Mouse (Mus musculus): ENCODE measurements at regions not wholly inside any gene's neighbourhood (a gene's known extent, or its start where the extent isn't known, plus 50 kb on each side); places are given as distances from the start of the nearest gene placed in this dataset.
A peak's percentile ranks its signal among the peaks of the same experiment; 100 is the strongest.

DNA sequence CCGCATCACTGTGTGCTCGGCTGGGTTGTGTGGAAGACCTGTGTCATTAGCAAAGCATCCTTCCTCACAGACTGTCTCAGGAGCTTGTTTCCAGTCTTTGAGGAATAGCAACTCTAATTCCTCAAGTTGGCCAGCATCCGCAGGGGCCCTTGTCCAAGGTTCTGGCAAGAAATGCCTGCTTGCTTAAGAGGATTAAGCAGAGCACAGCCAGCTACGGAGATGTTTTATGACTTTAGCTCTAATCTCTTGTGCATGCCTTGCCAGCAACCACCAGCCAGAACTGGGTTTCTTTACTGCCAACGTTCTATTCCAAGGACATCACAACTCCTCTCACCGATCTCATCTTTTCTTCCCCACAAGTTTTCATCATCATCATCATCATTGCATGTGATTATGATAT is 599.0 kb upstream of the Gm19410 start:
- Histone ChIP-seq H3K9me3 (ENCODE audit: low read length) (no peaks in the 10 kb centered on the region), H3K27ac (ENCODE audit: low read length) (no peak overlapping the region), H3K4me2 (replicated peaks; ENCODE audit: low read depth, low read length) (no peak overlapping the region), H3K36me3 (ENCODE audit: insufficient read depth, low read length) (no peaks in the 10 kb centered on the region), H3K4me3 (ENCODE audit: low read depth, low read length) (no peak overlapping the region), H3K4me1 (ENCODE audit: insufficient read depth, low read depth, low read length) (no peaks in the 10 kb centered on the region), H3K27me3 (replicated peaks; ENCODE audit: insufficient read depth, low read length) (no peaks in the 10 kb centered on the region), H3K9ac (replicated peaks; ENCODE audit: low read depth) (no peak overlapping the region)
- no peak for DNase-seq (ENCODE audit: low spot score)
- 86% methylated on average over 6 of the region's 6 CpGs for WGBS
- TF ChIP-seq EP300 (IDR thresholded peaks at IDR 0.05), result no peak
- no peak for TF ChIP-seq CTCF (IDR thresholded peaks at IDR 0.05)
- ATAC-seq, result no peak

DNA sequence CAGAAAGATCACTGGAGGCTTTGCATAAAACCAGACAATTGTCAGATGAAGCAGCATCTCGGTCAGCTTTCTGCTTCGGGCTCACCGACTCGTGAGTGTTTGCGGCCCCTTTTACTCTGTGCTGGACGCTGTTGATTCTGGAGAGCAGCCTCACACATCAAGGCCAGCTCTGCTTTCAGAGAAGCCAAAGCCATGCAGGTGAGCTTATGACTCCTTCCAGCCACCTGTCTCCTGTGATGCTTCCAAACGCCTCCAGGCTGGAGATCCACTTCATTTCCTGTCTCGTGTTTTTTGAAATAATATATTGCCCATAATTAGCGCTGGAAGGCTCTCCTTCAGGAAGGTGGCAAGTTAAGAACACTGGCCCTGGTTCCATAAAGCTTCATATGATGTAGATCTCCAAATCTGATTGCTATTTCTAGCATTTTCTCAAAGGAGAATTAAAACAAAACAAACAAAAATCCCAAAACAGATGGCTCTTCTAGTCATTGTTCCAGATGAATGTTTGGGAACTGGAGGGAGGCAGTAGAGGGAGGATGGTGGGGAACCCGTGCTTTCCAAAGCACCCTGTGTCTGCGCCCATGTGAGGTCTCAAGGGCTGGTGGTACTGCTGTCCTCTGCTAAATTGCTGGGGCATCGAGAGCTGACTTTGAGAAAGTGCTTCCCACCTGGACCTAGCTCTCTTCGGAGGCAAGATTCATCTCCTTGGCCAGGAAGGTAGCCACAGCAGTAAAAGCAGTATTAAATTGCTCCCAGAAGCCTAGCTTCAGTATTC is 593.9 kb upstream of the Gm19410 start:
- H3K9ac ChIP-seq (replicated peaks; ENCODE audit: low read depth), result no peak overlapping the region
- DNase-seq (ENCODE audit: low spot score) (no peak), ATAC-seq (no peak)
- no peaks in the 10 kb centered on the region for H3K4me1 ChIP-seq (ENCODE audit: insufficient read depth, low read depth, low read length)
- no peaks in the 10 kb centered on the region for H3K27me3 ChIP-seq (replicated peaks; ENCODE audit: insufficient read depth, low read length)
- TF ChIP-seq EP300 (IDR thresholded peaks at IDR 0.05), result no peak
- no peak overlapping the region for H3K4me2 ChIP-seq (replicated peaks; ENCODE audit: low read depth, low read length)
- H3K4me3 ChIP-seq (ENCODE audit: low read depth, low read length), result no peak overlapping the region
- H3K36me3 ChIP-seq (ENCODE audit: insufficient read depth, low read length), result no peaks in the 10 kb centered on the region
- H3K27ac ChIP-seq (ENCODE audit: low read length), result no peak overlapping the region
- H3K9me3 ChIP-seq (ENCODE audit: low read length), result no peaks in the 10 kb centered on the region
- 82% methylated on average over 13 of the region's 13 CpGs for WGBS

DNA sequence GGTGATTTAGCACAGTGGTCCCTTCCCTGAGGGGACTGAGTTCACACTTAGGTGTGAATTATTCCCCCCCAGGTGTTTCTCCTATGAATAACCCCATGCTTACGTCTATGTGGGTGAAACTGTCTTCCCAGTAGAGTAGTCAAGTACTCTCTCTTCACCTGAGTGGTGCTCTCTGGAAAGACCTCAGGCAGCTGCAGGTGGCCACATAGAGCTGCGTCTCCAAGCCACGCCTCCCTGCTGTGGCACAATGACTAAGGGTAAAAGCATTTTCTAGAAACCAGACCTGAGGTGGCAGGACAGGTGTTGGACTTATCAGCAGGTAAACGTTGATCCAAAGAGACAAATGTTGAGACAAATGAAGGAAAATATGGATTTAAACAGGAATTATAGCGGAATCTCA is 588.3 kb upstream of the Gm19410 start:
- H3K4me3 ChIP-seq (ENCODE audit: low read depth, low read length), result no peak overlapping the region
- TF ChIP-seq CTCF (IDR thresholded peaks at IDR 0.05), result no peak
- TF ChIP-seq EP300 (IDR thresholded peaks at IDR 0.05), result peak; percentile 44
- no peak overlapping the region for H3K4me2 ChIP-seq (replicated peaks; ENCODE audit: low read depth, low read length)
- 63% methylated on average over 5 of the region's 5 CpGs for WGBS
- H3K36me3 ChIP-seq (ENCODE audit: insufficient read depth, low read length), result no peaks in the 10 kb centered on the region
- ATAC-seq (peak; percentile 95), DNase-seq (ENCODE audit: low spot score) (peak; percentile 82)
- H3K27ac ChIP-seq (ENCODE audit: low read length), result no peak overlapping the region
- no peak overlapping the region for H3K9ac ChIP-seq (replicated peaks; ENCODE audit: low read depth)
- H3K27me3 ChIP-seq (replicated peaks; ENCODE audit: insufficient read depth, low read length), result no peaks in the 10 kb centered on the region
- no peaks in the 10 kb centered on the region for H3K9me3 ChIP-seq (ENCODE audit: low read length)
- no peaks in the 10 kb centered on the region for H3K4me1 ChIP-seq (ENCODE audit: insufficient read depth, low read depth, low read length)

DNA sequence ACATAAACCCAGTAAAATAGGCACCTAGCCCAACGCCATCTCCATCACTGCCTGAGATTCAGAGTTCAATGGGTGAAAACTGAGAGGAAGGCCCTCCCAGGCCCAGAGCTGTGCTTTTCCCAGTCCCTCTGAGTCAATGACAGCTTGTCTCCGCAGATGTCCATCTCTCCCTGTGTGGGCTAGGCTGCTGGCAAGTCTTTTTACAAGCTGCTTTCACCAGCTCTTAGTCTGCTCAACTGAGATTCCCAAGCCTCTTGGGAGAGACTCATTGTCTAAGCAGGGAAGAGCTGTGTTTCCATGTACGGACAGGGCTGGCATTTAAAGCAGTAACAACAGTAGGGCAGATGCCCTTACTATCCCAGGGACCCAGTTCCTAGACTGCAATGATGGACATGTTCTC is 585.5 kb upstream of the Gm19410 start:
- ATAC-seq (no peak), DNase-seq (ENCODE audit: low spot score) (no peak)
- Histone ChIP-seq H3K36me3 (ENCODE audit: insufficient read depth, low read length) (no peaks in the 10 kb centered on the region), H3K4me3 (ENCODE audit: low read depth, low read length) (no peak overlapping the region), H3K27me3 (replicated peaks; ENCODE audit: insufficient read depth, low read length) (no peaks in the 10 kb centered on the region), H3K9ac (replicated peaks; ENCODE audit: low read depth) (no peak overlapping the region), H3K4me1 (ENCODE audit: insufficient read depth, low read depth, low read length) (no peaks in the 10 kb centered on the region), H3K27ac (ENCODE audit: low read length) (no peak overlapping the region), H3K9me3 (ENCODE audit: low read length) (no peaks in the 10 kb centered on the region), H3K4me2 (replicated peaks; ENCODE audit: low read depth, low read length) (no peak overlapping the region)
- TF ChIP-seq CTCF (IDR thresholded peaks at IDR 0.05) (no peak), EP300 (IDR thresholded peaks at IDR 0.05) (no peak)
- WGBS, result 71% methylated on average over 3 of the region's 3 CpGs

DNA sequence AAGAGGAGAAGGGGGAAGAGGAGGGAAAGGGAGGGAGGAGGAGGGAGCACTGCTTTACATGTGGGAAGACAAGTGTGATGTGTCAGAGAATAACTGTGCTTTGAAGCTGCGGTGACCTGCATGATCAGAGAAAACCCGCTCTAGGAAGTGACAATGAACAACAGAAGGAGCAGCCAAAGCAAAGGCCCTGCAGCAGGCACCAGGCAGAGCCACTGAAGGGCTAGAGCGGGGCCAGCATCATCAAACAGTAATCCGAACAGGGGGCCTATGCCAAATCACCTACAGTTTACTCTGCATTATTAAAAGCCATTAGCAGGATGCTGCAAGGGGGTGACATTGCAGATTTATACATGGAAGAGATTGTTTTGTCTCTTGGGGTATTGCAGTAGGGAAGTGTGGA is 583.4 kb upstream of the Gm19410 start:
- Histone ChIP-seq H3K9ac (replicated peaks; ENCODE audit: low read depth) (no peak overlapping the region), H3K36me3 (ENCODE audit: insufficient read depth, low read length) (no peaks in the 10 kb centered on the region), H3K27me3 (replicated peaks; ENCODE audit: insufficient read depth, low read length) (no peaks in the 10 kb centered on the region), H3K4me1 (ENCODE audit: insufficient read depth, low read depth, low read length) (no peaks in the 10 kb centered on the region), H3K9me3 (ENCODE audit: low read length) (no peaks in the 10 kb centered on the region), H3K27ac (ENCODE audit: low read length) (no peak overlapping the region), H3K4me2 (replicated peaks; ENCODE audit: low read depth, low read length) (no peak overlapping the region), H3K4me3 (ENCODE audit: low read depth, low read length) (no peak overlapping the region)
- DNase-seq (ENCODE audit: low spot score) (no peak), ATAC-seq (no peak)
- WGBS, result 88% methylated on average over 4 of the region's 4 CpGs
- TF ChIP-seq EP300 (IDR thresholded peaks at IDR 0.05) (no peak), CTCF (IDR thresholded peaks at IDR 0.05) (no peak)

DNA sequence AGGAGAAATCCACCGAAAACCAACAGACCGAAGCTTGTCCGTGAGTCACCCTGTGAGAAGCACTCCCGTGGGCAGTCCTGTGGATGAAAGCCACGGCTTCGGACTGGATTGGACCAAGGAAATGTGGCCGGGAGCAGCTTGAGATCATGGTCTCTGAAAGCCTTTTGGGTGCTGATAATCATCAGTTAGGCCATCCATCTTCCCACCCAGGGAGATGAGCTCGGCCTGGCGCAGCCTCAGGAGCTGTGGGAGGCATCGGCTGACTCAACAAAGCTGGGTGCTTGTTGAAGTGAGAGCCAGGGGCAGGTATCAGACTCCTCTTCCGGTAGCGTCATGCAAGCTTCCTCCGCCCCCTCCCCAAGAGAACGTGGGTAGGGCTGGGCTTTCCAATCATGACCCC is 582.2 kb upstream of the Gm19410 start:
- Histone ChIP-seq H3K9me3 (ENCODE audit: low read length) (no peaks in the 10 kb centered on the region), H3K4me1 (ENCODE audit: insufficient read depth, low read depth, low read length) (no peaks in the 10 kb centered on the region), H3K4me3 (ENCODE audit: low read depth, low read length) (no peak overlapping the region), H3K9ac (replicated peaks; ENCODE audit: low read depth) (no peak overlapping the region), H3K36me3 (ENCODE audit: insufficient read depth, low read length) (no peaks in the 10 kb centered on the region), H3K4me2 (replicated peaks; ENCODE audit: low read depth, low read length) (no peak overlapping the region), H3K27ac (ENCODE audit: low read length) (no peak overlapping the region), H3K27me3 (replicated peaks; ENCODE audit: insufficient read depth, low read length) (no peaks in the 10 kb centered on the region)
- DNase-seq (ENCODE audit: low spot score), result no peak
- TF ChIP-seq EP300 (IDR thresholded peaks at IDR 0.05) (no peak), CTCF (IDR thresholded peaks at IDR 0.05) (no peak)
- no peak for ATAC-seq
- WGBS, result 89% methylated on average over 14 of the region's 14 CpGs

DNA sequence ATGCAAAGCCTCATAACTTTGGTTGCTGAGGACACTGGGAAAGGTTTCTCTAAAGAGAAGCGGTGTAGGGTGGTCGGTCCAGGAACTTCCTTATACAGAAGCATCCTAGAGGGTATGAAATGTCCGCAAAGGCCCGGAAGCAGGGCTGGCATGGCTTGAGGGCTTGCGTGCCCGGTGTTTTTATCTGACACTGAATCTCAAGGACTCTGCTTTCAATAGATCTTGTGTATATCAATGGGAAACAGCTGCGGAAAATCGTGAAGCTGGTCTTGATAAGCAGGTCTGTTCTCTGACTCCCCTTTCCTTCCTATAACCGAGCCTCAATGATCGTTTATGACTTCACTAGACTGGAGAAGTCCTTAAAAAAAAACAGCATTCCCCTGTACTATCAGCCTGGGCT is 580.4 kb upstream of the Gm19410 start:
- Histone ChIP-seq H3K4me3 (ENCODE audit: low read depth, low read length) (no peak overlapping the region), H3K36me3 (ENCODE audit: insufficient read depth, low read length) (no peaks in the 10 kb centered on the region), H3K9ac (replicated peaks; ENCODE audit: low read depth) (no peak overlapping the region), H3K27me3 (replicated peaks; ENCODE audit: insufficient read depth, low read length) (no peaks in the 10 kb centered on the region), H3K9me3 (ENCODE audit: low read length) (no peaks in the 10 kb centered on the region), H3K4me2 (replicated peaks; ENCODE audit: low read depth, low read length) (peak overlapping the region; percentile 42), H3K4me1 (ENCODE audit: insufficient read depth, low read depth, low read length) (no peaks in the 10 kb centered on the region), H3K27ac (ENCODE audit: low read length) (no peak overlapping the region)
- WGBS, result 38% methylated on average over 10 of the region's 10 CpGs
- TF ChIP-seq CTCF (IDR thresholded peaks at IDR 0.05) (no peak), EP300 (IDR thresholded peaks at IDR 0.05) (peak; percentile 24; the same call in 1 of the 2 replicates)
- no peak for ATAC-seq
- DNase-seq (ENCODE audit: low spot score), result no peak
